Mouse (Mus musculus): ENCODE measurements around the gene St3gal3.

DNA sequence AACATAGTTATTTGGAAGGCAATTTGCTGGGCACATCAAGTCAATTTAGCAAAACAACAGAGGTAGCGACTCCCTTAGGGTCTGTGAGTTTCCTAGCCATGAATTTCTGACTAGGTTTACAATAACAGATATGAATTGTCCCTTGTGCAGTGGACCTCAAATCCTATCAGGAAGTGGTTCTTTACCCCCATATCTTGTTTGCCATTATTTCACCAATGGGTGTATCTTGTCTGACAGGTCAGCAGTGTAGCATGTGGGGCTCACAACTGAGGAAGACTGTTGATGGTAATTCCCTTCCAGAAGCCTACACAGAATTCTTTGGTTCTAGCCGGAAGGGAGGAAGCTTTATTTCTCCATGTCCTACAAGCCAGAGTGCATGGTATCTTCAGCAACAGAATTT, 213.4 kb downstream of the St3gal3 start:
- TF ChIP-seq CTCF (IDR thresholded peaks at IDR 0.05; ENCODE audit: extremely low read depth, insufficient read length, insufficient replicate concordance, low read depth, low read length) (no peak), POLR2A (IDR thresholded peaks at IDR 0.05; ENCODE audit: low read depth, low read length) (no peak)
